Mouse (Mus musculus) skeletal muscle tissue, adult 2 months (tissue): Measurements from ENCODE around the gene Tjp2.
A peak's percentile ranks its signal among the peaks of the same experiment; 100 is the strongest.
"Not testable (repeated sequence)": the region's sequence is repeated elsewhere in the genome, so short reads cannot be mapped to it uniquely, and the experiment has no call there.

Source experiments
- DNase-seq: peaks from one replicate; pipeline ENCODE4 v3.0.0-alpha.2; 2012; ENCODE audit warnings: low read depth, low spot score

Gene Tjp2

GRCm38 (mm10) chr19:24123534-24124290, 101.1 kb downstream of the Tjp2 start:
- DNase-seq, result no peak

- DNase-seq, result no peak
These were observed 101.7 kb downstream of the Tjp2 start for GRCm38 (mm10) chr19:24123087-24123486.

GRCm38 (mm10) chr19:24122647-24123046, 102.2 kb downstream of the Tjp2 start:
- no peak for DNase-seq

GRCm38 (mm10) chr19:24120811-24121210, 104.0 kb downstream of the Tjp2 start:
- no peak for DNase-seq

GRCm38 (mm10) chr19:24118775-24119174, 106.1 kb downstream of the Tjp2 start:
- peak; percentile 26 for DNase-seq

GRCm38 (mm10) chr19:24111581-24111980, 113.2 kb downstream of the Tjp2 start:
- DNase-seq, result no peak

GRCm38 (mm10) chr19:24107707-24108106, 117.1 kb downstream of the Tjp2 start:
- no peak for DNase-seq

GRCm38 (mm10) chr19:24103802-24104201, 121.0 kb downstream of the Tjp2 start:
- no peak for DNase-seq

- DNase-seq, result no peak
These were observed 122.2 kb downstream of the Tjp2 start for GRCm38 (mm10) chr19:24102562-24103126.

GRCm38 (mm10) chr19:24101183-24101582, 123.6 kb downstream of the Tjp2 start:
- DNase-seq, result no peak

- DNase-seq, result no peak
These were observed 126.1 kb downstream of the Tjp2 start for GRCm38 (mm10) chr19:24098691-24099090.

- no peak for DNase-seq
These were observed 127.0 kb downstream of the Tjp2 start for GRCm38 (mm10) chr19:24097666-24098455.

- DNase-seq, result not testable (repeated sequence)
These were observed 132.8 kb downstream of the Tjp2 start for GRCm38 (mm10) chr19:24092060-24092459.

GRCm38 (mm10) chr19:24090366-24090765, 134.5 kb downstream of the Tjp2 start:
- no peak for DNase-seq

- no peak for DNase-seq
These were observed 139.5 kb downstream of the Tjp2 start for GRCm38 (mm10) chr19:24085306-24085705.

GRCm38 (mm10) chr19:24080417-24081080, 144.3 kb downstream of the Tjp2 start:
- no peak for DNase-seq

- DNase-seq, result no peak
These were observed 147.2 kb downstream of the Tjp2 start for GRCm38 (mm10) chr19:24077658-24078057.

- no peak for DNase-seq
These were observed 148.3 kb downstream of the Tjp2 start for GRCm38 (mm10) chr19:24076536-24076935.

- DNase-seq, result no peak
These were observed 148.9 kb downstream of the Tjp2 start for GRCm38 (mm10) chr19:24075927-24076326.

- no peak for DNase-seq
These were observed 151.7 kb downstream of the Tjp2 start for GRCm38 (mm10) chr19:24073155-24073554.

- DNase-seq, result no peak
These were observed 160.4 kb downstream of the Tjp2 start for GRCm38 (mm10) chr19:24064348-24064895.

GRCm38 (mm10) chr19:24063585-24063984, 161.2 kb downstream of the Tjp2 start:
- DNase-seq, result no peak
